Mouse (Mus musculus) brain, adult 2 months (tissue): ENCODE results near the gene Gstm1.

Experiments used
- DNase-seq: peaks from one replicate; pipeline ENCODE4 v3.0.0; 2011; ENCODE audit warnings: low read depth, low spot score

Gstm1 gene

DNA sequence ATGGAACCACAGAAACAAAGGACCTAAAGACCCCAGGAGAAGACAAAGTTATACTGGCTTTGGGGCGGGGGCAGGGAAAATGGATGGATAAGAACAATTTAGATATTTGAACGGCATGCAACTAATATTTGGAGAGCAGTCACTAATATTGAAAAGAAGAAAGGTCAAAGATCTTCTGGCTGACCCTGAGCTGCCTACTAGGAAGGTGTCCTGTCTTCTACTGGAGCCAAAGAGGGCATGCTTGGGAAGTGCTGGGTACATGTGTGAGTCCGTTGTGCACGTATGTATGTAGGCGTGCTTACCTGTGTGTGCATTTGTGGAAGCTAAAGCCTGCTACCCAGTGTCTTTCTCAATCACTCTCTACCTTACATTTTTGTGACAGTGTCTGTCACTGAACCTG, 51.1 kb downstream of the Gstm1 start:
- no peak for DNase-seq

DNA sequence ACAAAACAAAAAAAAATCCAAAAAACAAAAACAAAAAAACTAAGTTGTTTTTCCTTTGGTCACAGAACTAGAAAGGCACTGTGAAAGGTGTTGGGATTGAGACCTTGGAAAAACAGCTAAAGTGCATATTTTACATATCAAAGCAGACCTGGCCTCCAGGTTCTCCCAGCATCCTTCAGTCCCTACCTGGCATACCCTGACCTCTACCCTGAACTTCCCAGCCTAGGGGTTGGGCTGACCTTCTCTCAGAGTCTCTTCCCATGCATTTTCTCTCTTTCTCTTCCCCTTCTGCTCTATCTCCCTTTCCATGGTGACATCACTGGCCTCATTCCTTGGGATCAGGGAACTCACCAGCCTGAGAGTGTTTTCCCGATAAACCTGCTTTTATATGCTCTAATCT, 52.2 kb downstream of the Gstm1 start:
- no peak for DNase-seq

DNA sequence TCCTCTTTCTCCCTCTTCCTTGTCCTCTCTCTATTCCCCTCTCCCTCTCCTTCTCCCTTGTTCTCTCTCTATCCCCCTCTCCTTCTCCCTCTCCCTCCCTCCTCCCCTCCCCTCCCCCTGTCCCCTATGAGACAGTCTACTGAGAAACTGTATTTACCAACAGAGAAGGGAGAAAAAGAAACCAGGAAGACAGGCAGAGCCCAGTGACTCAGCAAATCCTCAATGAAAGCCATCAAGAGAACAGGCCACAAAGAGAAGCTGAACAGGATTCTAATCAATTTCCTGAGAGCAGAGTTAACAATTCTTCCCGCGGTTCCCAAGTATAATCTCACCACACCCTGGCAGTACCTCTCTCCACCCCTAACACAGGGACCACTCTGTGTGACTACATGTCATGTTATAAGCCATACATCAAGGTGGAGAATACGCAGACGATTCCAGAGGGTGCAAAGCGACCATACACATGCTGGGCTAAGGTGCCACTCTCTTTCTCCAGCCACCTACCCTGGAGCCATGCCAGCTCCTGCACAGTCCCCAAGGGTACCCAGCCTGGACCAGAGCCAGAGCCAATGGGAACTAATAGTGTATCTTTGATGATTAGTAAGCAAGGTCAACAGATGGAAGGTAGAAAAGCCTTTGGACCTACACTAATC, 53.0 kb downstream of the Gstm1 start:
- no peak for DNase-seq

DNA sequence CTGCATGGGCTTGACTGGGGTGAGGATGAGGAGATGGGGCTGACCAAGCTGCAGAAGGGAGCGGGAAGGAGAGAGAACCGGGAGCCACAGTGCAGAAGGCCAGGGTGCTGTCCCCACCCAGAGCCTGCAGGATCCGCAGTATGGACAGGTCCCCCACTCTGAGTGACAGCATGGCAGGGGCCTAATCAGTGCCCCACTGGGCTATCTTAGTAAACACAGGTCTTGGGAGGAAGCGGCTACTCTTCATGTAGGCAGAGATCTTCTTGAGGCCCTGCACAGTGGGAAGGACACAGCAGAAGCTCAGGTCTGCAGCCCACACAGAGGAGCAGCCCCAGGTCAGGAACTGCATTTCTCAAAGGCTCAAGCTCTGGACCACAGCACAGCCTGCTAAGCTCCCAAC, 53.7 kb downstream of the Gstm1 start:
- DNase-seq = no peak
